Mouse (Mus musculus) thymus, adult 2 months (tissue): ENCODE results near the gene Cep70.

Experiments used
- CTCF ChIP-seq: fragments of 200-500 bp; IDR thresholded peaks from 2 replicates; pipeline ENCODE4 v1.5.1; 2012; ENCODE audit warnings: mild to moderate bottlenecking, control low read depth, low read length, moderate library complexity, borderline replicate concordance; ENCODE audit not compliant: control insufficient read depth, poor library complexity, insufficient read depth; ENCODE audit errors: extremely low read depth
- POLR2A ChIP-seq: fragments of 200-500 bp; IDR thresholded peaks from 2 replicates; pipeline ENCODE4 v1.6.1; 2012; ENCODE audit warnings: mild to moderate bottlenecking, low read length, control low read depth, moderate library complexity; ENCODE audit not compliant: control insufficient read depth, poor library complexity, insufficient read depth; ENCODE audit errors: extremely low read depth

DNA sequence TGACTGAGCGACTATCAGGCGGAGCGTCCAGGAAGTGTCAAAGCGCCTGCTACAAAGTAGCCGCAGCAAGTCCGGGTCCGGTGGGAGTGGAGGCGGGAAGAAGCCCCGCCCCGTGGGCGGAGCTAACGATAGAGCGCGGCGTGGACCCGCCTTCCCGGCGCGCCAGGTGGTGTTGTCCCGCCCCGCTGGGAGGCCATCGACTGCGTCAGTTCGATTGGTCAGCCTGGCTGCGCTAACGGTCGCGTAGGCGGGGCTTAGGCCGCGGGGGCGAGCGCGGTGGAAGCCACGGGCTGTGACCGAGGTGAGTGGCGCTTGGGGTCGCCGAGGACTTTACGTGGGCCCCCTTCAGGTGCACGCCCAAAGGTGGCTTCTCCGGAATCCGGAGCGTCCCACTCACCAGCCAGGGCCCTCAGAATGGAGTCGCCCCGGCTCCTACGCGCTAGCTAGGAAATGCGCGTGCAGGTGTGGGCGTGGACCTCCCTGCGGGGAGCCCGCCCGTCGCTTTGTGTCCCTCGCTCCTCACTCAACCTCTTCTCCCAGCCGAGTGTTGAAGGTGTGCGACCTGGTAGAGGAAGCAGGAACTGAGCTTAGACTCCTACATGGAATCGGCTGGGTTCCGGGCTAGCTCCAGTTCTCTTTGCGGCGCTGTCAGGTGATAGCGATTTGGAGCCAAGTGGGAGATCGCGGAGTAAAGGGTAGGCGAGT, at the start of gene Cep70:
- 0 out of 2 replicates have a peak, but pooled peaks have one; percentile 16 for TF ChIP-seq CTCF
- peak; percentile 66; the same call in 1 of the 2 replicates for TF ChIP-seq POLR2A
